Mouse (Mus musculus): ENCODE results near the gene Gm6169. TPM values are rescaled to one million over a fixed set of nuclear protein-coding genes. Genes with fewer than 3 reads are reported as not detected.
"Not testable (repeated sequence)": the region's sequence is repeated elsewhere in the genome, so short reads cannot be mapped to it uniquely, and the experiment has no call there.

Gm6169 gene
- polyA plus RNA-seq (2017; shearing (Covaris generic)), result 1 to 10 TPM; 2.7 to 8.8 (median 6.8) TPM

- no peak for ATAC-seq
Measured at GRCm38 (mm10) chr13:97099187-97099852, at the start of gene Gm6169. Gm6169 (minus strand) TSS chr13:97099237.

- peak; percentile 89 for ATAC-seq
Measured at GRCm38 (mm10) chr13:97145834-97146233, 46.8 kb upstream of the Gm6169 start.

GRCm38 (mm10) chr13:97142321-97142720 is 43.3 kb upstream of the Gm6169 start:
- no peak for ATAC-seq

GRCm38 (mm10) chr13:97138404-97138931 is 39.4 kb upstream of the Gm6169 start:
- not testable (repeated sequence) for ATAC-seq

- peak; percentile 97 for ATAC-seq
Measured at GRCm38 (mm10) chr13:97137466-97138400, 38.7 kb upstream of the Gm6169 start, which contains the start of the genes Gfm2 and Nsa2. Gfm2 (plus strand) TSS chr13:97137937. Nsa2 (minus strand) TSS chr13:97137937.

- ATAC-seq, result not testable (repeated sequence)
Measured at GRCm38 (mm10) chr13:97130413-97130812, 31.4 kb upstream of the Gm6169 start.

- not testable (repeated sequence) for ATAC-seq
Measured at GRCm38 (mm10) chr13:97129654-97130053, 30.6 kb upstream of the Gm6169 start.

- no peak for ATAC-seq
Measured at GRCm38 (mm10) chr13:97121341-97121740, 22.3 kb upstream of the Gm6169 start.

- ATAC-seq, result no peak
Measured at GRCm38 (mm10) chr13:97109046-97109445, 10.0 kb upstream of the Gm6169 start.

GRCm38 (mm10) chr13:97107721-97108120 is 8.7 kb upstream of the Gm6169 start:
- ATAC-seq, result not testable (repeated sequence)

- ATAC-seq, result no peak
Measured at GRCm38 (mm10) chr13:97104996-97105395, 6.0 kb upstream of the Gm6169 start.

GRCm38 (mm10) chr13:97095726-97096125 is 3.3 kb downstream of the Gm6169 start:
- no peak for ATAC-seq

GRCm38 (mm10) chr13:97088183-97088582 is 10.9 kb downstream of the Gm6169 start:
- ATAC-seq, result no peak

GRCm38 (mm10) chr13:97087421-97087820 is 11.6 kb downstream of the Gm6169 start:
- no peak for ATAC-seq

GRCm38 (mm10) chr13:97086316-97086715 is 12.7 kb downstream of the Gm6169 start:
- ATAC-seq, result no peak

GRCm38 (mm10) chr13:97082432-97082831 is 16.6 kb downstream of the Gm6169 start:
- ATAC-seq, result no peak

GRCm38 (mm10) chr13:97080615-97081014 is 18.4 kb downstream of the Gm6169 start:
- no peak for ATAC-seq

- ATAC-seq, result no peak
Measured at GRCm38 (mm10) chr13:97080201-97080600, 18.8 kb downstream of the Gm6169 start.

- no peak for ATAC-seq
Measured at GRCm38 (mm10) chr13:97077556-97077955, 21.5 kb downstream of the Gm6169 start.

GRCm38 (mm10) chr13:97073497-97073896 is 25.5 kb downstream of the Gm6169 start:
- ATAC-seq, result no peak

- ATAC-seq, result no peak
Measured at GRCm38 (mm10) chr13:97071626-97072241, 27.3 kb downstream of the Gm6169 start.

GRCm38 (mm10) chr13:97070931-97071625 is 28.0 kb downstream of the Gm6169 start:
- no peak for ATAC-seq

All from inflammation-experienced regulatory T-cells, adult 6 months (primary cell).